Comparison of ENCODE assay signal across 8 mouse cellular contexts in genomic region chr1:58972851-58973365, GRCm38 (mm10). TPM values are rescaled to one million over a fixed set of nuclear protein-coding genes. Genes with fewer than 3 reads are reported as not detected.
DNase-seq lines count a peak whose midpoint lies in the region; ATAC-seq lines count a peak whose summit lies in the region.

No protein-coding gene starts in this region.

- H3K9me3 ChIP-seq in limb, embryonic 12.5 days = no peaks in the 10 kb centered on the region
- no peaks in the 10 kb centered on the region for H3K9me3 ChIP-seq in stomach, embryonic 15.5 days

- DNase-seq in cerebellum, adult 8-10 months = no peak
- peak; percentile 53 for DNase-seq in retina, adult 2 months (ENCODE audit: low read depth, low spot score)
- no peak for DNase-seq in retina, postnatal 1 day
- no peak for DNase-seq in thymus, adult 18-20 months
- no peak for DNase-seq in lung, postnatal 10 days

- peaks cover 19% of the 10 kb centered on the region for H3K4me1 ChIP-seq in limb, embryonic 12.5 days (replicated peaks)
- H3K4me1 ChIP-seq in stomach, embryonic 15.5 days = 0 out of 2 replicates have a peak, but pooled peaks cover 8% of the 10 kb centered on the region

- ATAC-seq in cerebellum, adult (ENCODE audit: insufficient number of reproducible peaks, low FRiP score, low TSS enrichment) = peak; percentile 72
- ATAC-seq in limb, embryonic 12.5 days (ENCODE audit: insufficient number of reproducible peaks, insufficient read depth, low FRiP score, low TSS enrichment, low read depth) = peak; percentile 16; the same call in 1 of the 2 replicates
- no peak for ATAC-seq in stomach, embryonic 15.5 days (ENCODE audit: insufficient read depth, low FRiP score, low read depth)

- peak overlapping the region; percentile 80 for H3K4me3 ChIP-seq in limb, embryonic 12.5 days (replicated peaks)
- peak overlapping the region; percentile 79 for H3K4me3 ChIP-seq in stomach, embryonic 15.5 days (replicated peaks)

- H3K36me3 ChIP-seq in limb, embryonic 12.5 days = no peaks in the 10 kb centered on the region; the same call in 1 of the 2 replicates
- H3K36me3 ChIP-seq in stomach, embryonic 15.5 days = no peaks in the 10 kb centered on the region

- WGBS in limb, embryonic 12.5 days = under 1% methylated on average over 28 of the region's 28 CpGs
- under 1% methylated on average over 28 of the region's 28 CpGs for WGBS in stomach, embryonic 15.5 days

- 0 out of 2 replicates have a peak overlapping the region, but pooled peaks have one; percentile 31 for H3K27ac ChIP-seq in limb, embryonic 12.5 days
- peak overlapping the region; percentile 56 for H3K27ac ChIP-seq in stomach, embryonic 15.5 days

- peak overlapping the region; percentile 86 for H3K9ac ChIP-seq in limb, embryonic 12.5 days (replicated peaks)
- H3K9ac ChIP-seq in stomach, embryonic 15.5 days = peak overlapping the region; percentile 62

- no peaks in the 10 kb centered on the region for H3K27me3 ChIP-seq in limb, embryonic 12.5 days
- H3K27me3 ChIP-seq in stomach, embryonic 15.5 days (replicated peaks) = no peaks in the 10 kb centered on the region

- peak overlapping the region; percentile 90 for H3K4me2 ChIP-seq in limb, embryonic 12.5 days
- peak overlapping the region; percentile 54 for H3K4me2 ChIP-seq in stomach, embryonic 15.5 days

RNA-seq across cellular contexts. Expression of gene Trak2, which starts 0.3 kb away (rescaled TPM):
- polyA plus RNA-seq in limb, embryonic 12.5 days (2016; fragmentation: Nextera tagmentation; extraction: Ambion mirVana) = 12.1 and 13.5 TPM in 2 replicates
- polyA plus RNA-seq in stomach, embryonic 15.5 days (2015; fragmentation: Nextera tagmentation; extraction: Ambion mirVana) = 14.0 and 15.1 TPM in 2 replicates

RNA-seq across cellular contexts. Expression of gene Stradb, which starts 0.4 kb away (rescaled TPM):
- polyA plus RNA-seq in limb, embryonic 12.5 days (2016; fragmentation: Nextera tagmentation; extraction: Ambion mirVana) = 23.5 and 24.5 TPM in 2 replicates
- 24.6 and 26.9 TPM in 2 replicates for polyA plus RNA-seq in stomach, embryonic 15.5 days (2015; fragmentation: Nextera tagmentation; extraction: Ambion mirVana)
